Mouse (Mus musculus) spleen, adult 2 months (tissue): Measurements from ENCODE around the gene Safb2.

Experiments used
- CTCF ChIP-seq: fragments of 200-500 bp; IDR thresholded peaks from 2 replicates; pipeline ENCODE4 v1.5.1; 2011; ENCODE audit warnings: mild to moderate bottlenecking, inconsistent platforms; ENCODE audit not compliant: insufficient read depth, insufficient read length, insufficient replicate concordance; ENCODE audit errors: extremely low read depth
- POLR2A ChIP-seq: fragments of 200-500 bp; IDR thresholded peaks from 2 replicates; pipeline ENCODE4 v1.6.1; 2011; ENCODE audit warnings: low read depth, low read length, inconsistent platforms

DNA sequence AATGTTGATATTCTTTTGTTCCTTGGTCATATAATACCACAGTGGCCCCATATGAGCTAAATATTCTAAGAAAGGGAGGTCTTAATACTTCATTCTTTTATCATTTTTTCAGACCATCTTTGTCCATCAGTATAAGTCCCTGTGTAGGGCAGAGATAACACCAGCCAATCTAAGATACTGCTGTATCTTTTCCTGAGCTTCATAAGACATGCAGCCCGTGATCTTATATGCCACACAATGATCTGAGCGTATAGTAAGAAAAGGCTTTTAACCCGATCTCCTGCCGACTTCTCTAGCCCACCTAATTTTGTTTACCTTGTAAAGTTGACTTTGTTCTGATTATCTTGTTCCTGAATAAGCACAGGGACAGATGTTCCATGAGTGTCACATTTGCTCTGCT lies 59.4 kb downstream of the Safb2 start:
- TF ChIP-seq CTCF (no peak), POLR2A (no peak)
